Mouse (Mus musculus): ENCODE measurements around the gene Tmem273. TPM values are rescaled to one million over a fixed set of nuclear protein-coding genes. Genes with fewer than 3 reads are reported as not detected.

Tmem273 gene
- total and polyA plus RNA-seq, 3 experiments = not detected

DNA sequence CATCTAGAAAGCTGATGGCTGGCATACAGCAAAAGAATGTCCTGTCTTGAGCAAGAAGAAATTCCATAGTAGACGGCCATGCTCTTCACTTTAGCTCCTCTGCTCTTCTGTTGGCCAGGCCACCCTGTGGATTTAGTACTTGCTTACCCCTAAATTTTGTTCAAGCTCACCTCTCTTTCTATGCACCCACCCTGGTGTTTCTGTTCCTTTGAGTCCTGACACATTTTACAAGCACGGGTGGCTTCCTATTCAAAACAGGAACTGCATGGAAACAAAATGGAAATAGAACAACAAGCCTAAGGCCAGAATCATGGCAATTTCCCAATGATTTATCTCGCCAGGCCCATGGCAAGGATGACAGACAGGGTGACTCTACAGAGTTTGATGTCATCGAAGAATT is 37.0 kb downstream of the Tmem273 start:
- no peak overlapping the region for H3K4me3 ChIP-seq (ENCODE audit: control insufficient read depth in 1 of 2, insufficient read depth in 1 of 2, low read depth in 2 of 2, low read length in 2 of 2)
- no peak overlapping the region for H3K27ac ChIP-seq (ENCODE audit: control insufficient read depth, low read depth, low read length)
- TF ChIP-seq EP300 (IDR thresholded peaks at IDR 0.05; ENCODE audit: low read depth in 1 of 2, low read length in 2 of 2) (no peak), CTCF (IDR thresholded peaks at IDR 0.05 in 2 of 3, conservative IDR thresholded peaks at IDR 0.05 in 1 of 3; ENCODE audit: control insufficient read depth in 1 of 3, insufficient read depth in 1 of 3, low read depth in 2 of 3, low read length in 3 of 3, poor library complexity in 1 of 3, severe bottlenecking in 1 of 3) (no peak), HCFC1 (IDR thresholded peaks at IDR 0.05; ENCODE audit: low read depth, low read length) (no peak), SMC3 (IDR thresholded peaks at IDR 0.05; ENCODE audit: low read depth, low read length) (no peak), KAT2A (conservative IDR thresholded peaks at IDR 0.05; ENCODE audit: low read depth, low read length) (no peak), ELF1 (IDR thresholded peaks at IDR 0.05; ENCODE audit: low read depth, low read length) (no peak), USF2 (IDR thresholded peaks at IDR 0.05; ENCODE audit: borderline replicate concordance in 1 of 2, insufficient read depth in 1 of 2, low read depth in 1 of 2, low read length in 2 of 2) (no peak), ZNF384 (IDR thresholded peaks at IDR 0.05; ENCODE audit: low read depth, low read length) (no peak), ZKSCAN1 (IDR thresholded peaks at IDR 0.05; ENCODE audit: low read depth, low read length) (no peak), TBP (IDR thresholded peaks at IDR 0.05; ENCODE audit: low read depth, low read length) (no peak), USF1 (IDR thresholded peaks at IDR 0.05; ENCODE audit: low read depth, low read length) (no peak)
- H3K9me3 ChIP-seq (replicated peaks; ENCODE audit: insufficient read depth, low read length) = no peaks in the 10 kb centered on the region
- no peaks in the 10 kb centered on the region for H3K4me1 ChIP-seq (ENCODE audit: control insufficient read depth in 1 of 2, insufficient read depth in 2 of 2, low read length in 2 of 2)
- no peak for DNase-seq (ENCODE audit: low read depth, low spot score)
- H3K27me3 ChIP-seq (ENCODE audit: control insufficient read depth in 1 of 2, insufficient read depth in 2 of 2, low read length in 2 of 2) = no peaks in the 10 kb centered on the region
- H3K9ac ChIP-seq (ENCODE audit: control insufficient read depth, low read depth, low read length, poor library complexity, severe bottlenecking) = no peak overlapping the region
- no peaks in the 10 kb centered on the region for H3K79me2 ChIP-seq (ENCODE audit: control insufficient read depth, insufficient read depth, low read length, poor library complexity)
- no peaks in the 10 kb centered on the region for H3K36me3 ChIP-seq (ENCODE audit: control insufficient read depth in 1 of 2, insufficient read depth in 2 of 2, low read length in 2 of 2)

DNA sequence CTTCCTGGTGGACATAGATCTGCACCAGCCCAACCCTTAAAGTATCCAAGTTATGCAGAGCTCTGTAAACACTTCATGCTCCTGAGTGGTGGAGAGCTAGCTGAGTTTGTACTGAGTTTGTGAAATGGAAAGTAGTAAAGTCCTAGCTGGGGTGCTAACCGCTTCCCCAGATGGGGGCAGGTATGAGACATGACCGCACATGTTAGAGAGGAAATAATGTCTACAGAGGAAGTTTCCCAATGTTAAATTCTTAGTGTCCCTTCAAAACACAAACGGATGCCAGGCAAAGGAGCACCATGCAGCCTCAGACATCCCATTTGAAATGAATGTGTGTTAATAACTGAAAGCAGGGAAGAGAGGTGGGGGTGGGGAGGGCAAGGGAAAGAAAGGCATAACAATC is 38.1 kb downstream of the Tmem273 start:
- Histone ChIP-seq H3K27ac (ENCODE audit: control insufficient read depth, low read depth, low read length) (no peak overlapping the region), H3K4me3 (ENCODE audit: control insufficient read depth in 1 of 2, insufficient read depth in 1 of 2, low read depth in 2 of 2, low read length in 2 of 2) (no peak overlapping the region), H3K9ac (ENCODE audit: control insufficient read depth, low read depth, low read length, poor library complexity, severe bottlenecking) (no peak overlapping the region), H3K79me2 (ENCODE audit: control insufficient read depth, insufficient read depth, low read length, poor library complexity) (no peaks in the 10 kb centered on the region), H3K36me3 (ENCODE audit: control insufficient read depth in 1 of 2, insufficient read depth in 2 of 2, low read length in 2 of 2) (no peaks in the 10 kb centered on the region), H3K9me3 (replicated peaks; ENCODE audit: insufficient read depth, low read length) (no peaks in the 10 kb centered on the region), H3K4me1 (ENCODE audit: control insufficient read depth in 1 of 2, insufficient read depth in 2 of 2, low read length in 2 of 2) (no peaks in the 10 kb centered on the region), H3K27me3 (ENCODE audit: control insufficient read depth in 1 of 2, insufficient read depth in 2 of 2, low read length in 2 of 2) (no peaks in the 10 kb centered on the region)
- TF ChIP-seq E2F4 (IDR thresholded peaks at IDR 0.05; ENCODE audit: borderline replicate concordance, low read depth, low read length) = no peak
- TF ChIP-seq CTCF (IDR thresholded peaks at IDR 0.05 in 2 of 3, conservative IDR thresholded peaks at IDR 0.05 in 1 of 3; ENCODE audit: control insufficient read depth in 1 of 3, insufficient read depth in 1 of 3, low read depth in 2 of 3, low read length in 3 of 3, poor library complexity in 1 of 3, severe bottlenecking in 1 of 3) = no peak
- no peak for TF ChIP-seq GATA1 (IDR thresholded peaks at IDR 0.05; ENCODE audit: low read depth, low read length)
- TF ChIP-seq BHLHE40 (IDR thresholded peaks at IDR 0.05; ENCODE audit: borderline replicate concordance, low read depth, low read length) = no peak
- DNase-seq (ENCODE audit: low read depth, low spot score) = no peak
